Mouse (Mus musculus) lung, embryonic 15.5 days (tissue): ENCODE measurements around the gene 4930402F06Rik. TPM values are rescaled to one million over a fixed set of nuclear protein-coding genes. Genes with fewer than 3 reads are reported as not detected.

Experiments used
- ATAC-seq: fragments of 200-750 bp; cut with Nextera tagmentation; 2 replicates; pipeline ENCODE4 v1.8.0; 2017; ENCODE audit warnings: moderate number of reproducible peaks, borderline replicate concordance; ENCODE audit not compliant: low FRiP score, low TSS enrichment; ENCODE audit errors: extremely low read depth
- H3K27ac ChIP-seq: fragments of 300-500 bp; sonication (generic); 2 replicates; pipeline ENCODE4 v1.5.1; 2015; ENCODE audit warnings: moderate library complexity, mild to moderate bottlenecking, inconsistent platforms
- H3K27me3 ChIP-seq: fragments of 300-500 bp; sonication (generic); 2 replicates; pipeline ENCODE4 v1.6.1; 2015; ENCODE audit warnings: inconsistent platforms
- H3K36me3 ChIP-seq: fragments of 300-500 bp; sonication (generic); 2 replicates; pipeline ENCODE4 v1.6.1; 2015; ENCODE audit warnings: inconsistent platforms
- H3K4me1 ChIP-seq: fragments of 300-500 bp; sonication (generic); 2 replicates; pipeline ENCODE4 v1.6.1; 2015; ENCODE audit warnings: inconsistent platforms
- H3K4me2 ChIP-seq: fragments of 300-500 bp; sonication (generic); 2 replicates; pipeline ENCODE4 v1.6.1; 2015; ENCODE audit warnings: inconsistent platforms, mild to moderate bottlenecking, moderate library complexity
- H3K4me3 ChIP-seq: fragments of 300-500 bp; sonication (generic); 2 replicates; pipeline ENCODE4 v1.5.1; 2015; ENCODE audit warnings: mild to moderate bottlenecking, inconsistent platforms
- H3K9ac ChIP-seq: fragments of 300-500 bp; sonication (generic); 2 replicates; pipeline ENCODE4 v1.6.1; 2015; ENCODE audit warnings: inconsistent platforms
- H3K9me3 ChIP-seq: fragments of 300-500 bp; sonication (generic); 2 replicates; pipeline ENCODE4 v1.6.1; 2016; ENCODE audit warnings: inconsistent platforms
- WGBS: fragments of 180-500 bp; shearing (Covaris S2); methylation state at CpG from one replicate; pipeline ENCODE4 v1.1.7; 2015; 5-methylcytosine and 5-hydroxymethylcytosine counted together
- polyA plus RNA-seq: library from polyadenylated mRNA; unstranded; fragments of >200 nt; fragmentation: Nextera tagmentation; extraction: Ambion mirVana; gene quantifications from 2 replicates; pipeline ENCODE4 v1.2.1, GENCODE M21; 2015

The 4930402F06Rik gene
- not detected in 2 replicates for polyA plus RNA-seq

DNA sequence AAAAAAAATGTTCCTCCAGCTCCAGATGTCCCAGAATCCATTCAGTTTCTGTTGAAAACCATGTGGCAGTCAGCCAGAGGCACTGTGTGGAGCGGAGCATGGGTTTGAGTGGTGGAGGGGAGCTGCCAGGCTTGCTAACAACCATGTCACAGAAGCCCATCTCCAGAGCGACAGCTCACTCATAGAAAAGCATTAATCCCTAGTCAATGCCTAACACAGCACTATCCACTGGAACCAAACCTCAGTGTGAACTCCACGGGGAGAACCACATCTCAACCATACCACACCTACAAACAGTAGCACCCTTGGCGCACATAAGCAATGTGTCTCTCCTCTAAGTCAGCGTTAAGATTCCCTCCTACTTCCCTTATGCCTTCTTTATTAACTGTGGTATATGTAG lies at the start of gene 4930402F06Rik:
Gene 4930402F06Rik, minus strand, starts transcription at position 80 of the 400 bp plus-strand sequence.
- peaks cover 5% of the 10 kb centered on the region; the same call in 1 of the 2 replicates for H3K4me1 ChIP-seq
- peak; percentile 19; the same call in 1 of the 2 replicates for ATAC-seq
- no peak within 1 kb of the TSS for H3K4me3 ChIP-seq
- H3K9me3 ChIP-seq = no peaks in the 10 kb centered on the region
- H3K27ac ChIP-seq = no peak within 1 kb of the TSS
- WGBS = 52% methylated on average over 5 of the region's 5 CpGs
- H3K9ac ChIP-seq = no peak within 1 kb of the TSS
- H3K27me3 ChIP-seq = no peaks in the 10 kb centered on the region
- H3K36me3 ChIP-seq = 0 out of 2 replicates have a peak, but pooled peaks cover 3% of the 10 kb centered on the region
- H3K4me2 ChIP-seq = no peak within 1 kb of the TSS

DNA sequence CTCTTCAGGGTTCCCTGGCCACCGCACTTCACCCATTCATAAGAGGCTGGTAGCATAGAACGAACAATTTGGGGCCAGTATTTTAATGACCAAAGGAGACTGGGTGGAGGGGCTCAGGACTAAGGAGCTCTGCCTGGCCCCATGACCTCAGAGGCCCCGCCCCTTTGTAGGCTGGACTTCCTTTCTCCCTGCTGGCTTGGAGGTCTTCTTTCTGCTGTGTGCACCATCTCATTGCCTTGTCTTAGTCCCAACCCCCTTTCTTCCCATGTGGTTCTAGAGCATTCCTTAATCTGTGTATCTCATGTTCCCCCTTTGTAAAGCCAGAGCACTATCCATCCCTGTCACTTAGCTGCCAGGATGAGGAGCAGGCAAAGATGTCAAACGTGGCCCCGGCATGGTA lies 49.3 kb upstream of the 4930402F06Rik start:
- no peak overlapping the region for H3K4me3 ChIP-seq
- H3K36me3 ChIP-seq = no peaks in the 10 kb centered on the region
- 74% methylated on average over 5 of the region's 5 CpGs for WGBS
- peaks cover 57% of the 10 kb centered on the region for H3K4me1 ChIP-seq
- no peak for ATAC-seq
- H3K9ac ChIP-seq = no peak overlapping the region
- H3K27me3 ChIP-seq = no peaks in the 10 kb centered on the region
- peak overlapping the region; percentile 73 for H3K27ac ChIP-seq
- H3K9me3 ChIP-seq = no peaks in the 10 kb centered on the region
- no peak overlapping the region; the same call in 1 of the 2 replicates for H3K4me2 ChIP-seq

DNA sequence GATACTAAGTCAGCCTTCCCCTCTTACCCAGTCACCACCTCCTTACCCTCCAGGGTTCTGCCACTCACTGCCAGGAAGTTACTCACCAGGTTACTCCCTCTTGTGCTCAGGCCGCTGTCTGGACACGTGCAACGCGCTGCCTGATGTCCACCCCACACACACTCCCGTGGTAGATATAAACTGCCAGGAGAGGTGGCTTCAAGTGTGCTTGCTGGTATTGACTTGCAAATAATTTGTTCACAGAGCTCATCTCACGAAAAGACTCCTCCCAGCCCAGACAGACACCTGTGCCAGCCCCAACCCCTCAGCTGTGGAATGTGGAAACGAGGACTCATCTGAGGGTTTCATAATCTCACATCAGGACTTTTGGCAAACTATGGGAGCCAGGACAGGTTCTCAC lies 48.6 kb upstream of the 4930402F06Rik start:
- Histone ChIP-seq H3K4me2 (no peak overlapping the region), H3K27ac (peak overlapping the region; percentile 66; the same call in 1 of the 2 replicates), H3K9ac (no peak overlapping the region), H3K36me3 (no peaks in the 10 kb centered on the region), H3K4me3 (no peak overlapping the region), H3K9me3 (no peaks in the 10 kb centered on the region), H3K4me1 (peaks cover 64% of the 10 kb centered on the region), H3K27me3 (no peaks in the 10 kb centered on the region)
- ATAC-seq = no peak
- 60% methylated on average over 7 of the region's 7 CpGs for WGBS

DNA sequence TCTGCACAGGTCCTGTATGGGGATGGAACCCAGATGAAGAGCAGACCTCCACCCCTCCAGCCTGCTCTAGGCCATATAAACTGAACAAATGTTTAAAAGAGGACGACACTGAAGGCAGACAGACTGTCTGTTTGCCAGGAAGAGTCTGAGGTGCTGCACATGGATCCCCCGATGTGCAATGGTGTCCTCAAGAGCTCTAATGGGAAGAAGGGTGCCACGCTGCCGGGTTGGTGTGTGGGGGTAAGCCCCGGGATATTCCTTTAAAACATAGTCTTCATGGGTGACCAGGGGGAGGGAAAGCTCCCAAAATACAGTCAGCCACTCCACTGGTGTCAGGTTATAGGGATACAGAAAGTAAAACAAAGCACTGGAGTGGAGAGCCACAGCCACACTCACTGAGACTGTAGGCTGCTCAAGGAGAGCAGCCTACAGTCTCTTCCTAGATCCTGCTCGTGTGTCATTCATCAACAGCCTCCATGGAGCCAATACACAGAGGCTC lies 47.8 kb upstream of the 4930402F06Rik start:
- Histone ChIP-seq H3K9ac (no peak overlapping the region), H3K27ac (peak overlapping the region; percentile 66), H3K36me3 (no peaks in the 10 kb centered on the region), H3K9me3 (no peaks in the 10 kb centered on the region), H3K27me3 (no peaks in the 10 kb centered on the region), H3K4me2 (peak overlapping the region; percentile 21), H3K4me3 (no peak overlapping the region), H3K4me1 (peaks cover 61% of the 10 kb centered on the region)
- WGBS = 55% methylated on average over 6 of the region's 6 CpGs
- ATAC-seq = 0 out of 2 replicates have a peak, but pooled peaks have one; percentile 17

DNA sequence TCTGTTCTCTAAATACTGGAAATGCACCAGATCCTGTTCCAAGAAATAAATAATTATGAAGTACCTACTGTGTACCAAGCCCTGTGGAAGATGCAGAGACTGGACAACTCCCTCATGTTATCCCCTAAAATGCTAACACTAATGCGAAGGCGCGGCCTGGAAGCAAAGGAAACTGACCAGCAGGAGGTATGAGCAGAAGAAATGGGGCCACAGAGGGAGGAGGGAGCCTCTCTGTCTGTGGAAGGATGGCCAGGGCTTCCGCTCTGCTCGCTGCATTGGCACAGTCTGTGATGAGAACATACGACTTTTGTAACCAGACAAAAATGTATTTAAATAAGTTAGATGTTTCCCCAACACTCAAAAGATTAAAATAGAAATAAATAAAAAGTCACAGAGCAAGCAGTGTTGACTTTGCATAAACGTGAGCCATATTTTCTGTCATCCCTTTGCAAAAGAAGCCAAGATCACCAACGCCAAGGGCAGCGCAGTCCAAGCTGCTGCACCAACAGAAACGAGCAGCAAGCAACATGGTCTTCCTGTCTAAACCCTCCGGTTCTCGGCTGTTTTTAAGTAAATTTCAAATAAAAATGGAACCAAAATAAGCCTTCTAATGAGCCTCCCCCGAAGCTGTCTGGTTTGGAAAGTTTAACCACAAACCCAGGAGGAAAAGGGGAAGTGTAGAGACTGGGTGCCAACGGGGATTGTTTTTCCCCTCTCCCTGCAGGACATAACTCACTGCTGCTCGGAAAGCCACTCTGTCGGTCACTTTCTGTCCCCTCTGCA lies 47.2 kb upstream of the 4930402F06Rik start:
- no peaks in the 10 kb centered on the region for H3K9me3 ChIP-seq
- ATAC-seq = peak; percentile 48; the same call in 1 of the 2 replicates
- peak overlapping the region; percentile 21 for H3K4me2 ChIP-seq
- H3K4me3 ChIP-seq = no peak overlapping the region
- H3K27ac ChIP-seq = peak overlapping the region; percentile 66
- H3K9ac ChIP-seq = no peak overlapping the region
- H3K36me3 ChIP-seq = no peaks in the 10 kb centered on the region
- WGBS = 39% methylated on average over 16 of the region's 16 CpGs
- H3K4me1 ChIP-seq = peaks cover 61% of the 10 kb centered on the region
- H3K27me3 ChIP-seq = no peaks in the 10 kb centered on the region

DNA sequence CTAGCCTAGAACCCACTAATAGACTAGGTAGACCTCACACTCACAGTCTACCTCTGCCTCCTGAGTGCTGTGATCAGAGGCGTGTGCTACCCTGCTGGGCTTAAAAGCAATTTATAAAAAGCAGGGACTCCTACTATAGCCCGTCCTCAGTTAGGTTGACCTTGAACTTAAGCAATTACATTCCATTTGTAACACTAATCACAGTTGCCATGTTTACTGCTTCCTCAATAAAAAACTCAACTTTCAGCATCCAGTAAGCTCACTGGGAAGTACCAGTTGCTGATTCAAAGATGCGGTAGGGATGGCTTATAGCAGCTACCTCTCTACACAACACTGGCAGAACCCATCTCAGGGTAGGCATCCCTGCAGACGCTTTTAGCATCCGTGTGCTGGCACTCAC lies 46.4 kb upstream of the 4930402F06Rik start:
- Histone ChIP-seq H3K4me1 (peaks cover 56% of the 10 kb centered on the region), H3K36me3 (no peaks in the 10 kb centered on the region), H3K4me3 (no peak overlapping the region), H3K9me3 (no peaks in the 10 kb centered on the region), H3K27ac (no peak overlapping the region), H3K27me3 (no peaks in the 10 kb centered on the region), H3K4me2 (no peak overlapping the region), H3K9ac (no peak overlapping the region)
- ATAC-seq = no peak
- WGBS = 71% methylated on average over 5 of the region's 5 CpGs

DNA sequence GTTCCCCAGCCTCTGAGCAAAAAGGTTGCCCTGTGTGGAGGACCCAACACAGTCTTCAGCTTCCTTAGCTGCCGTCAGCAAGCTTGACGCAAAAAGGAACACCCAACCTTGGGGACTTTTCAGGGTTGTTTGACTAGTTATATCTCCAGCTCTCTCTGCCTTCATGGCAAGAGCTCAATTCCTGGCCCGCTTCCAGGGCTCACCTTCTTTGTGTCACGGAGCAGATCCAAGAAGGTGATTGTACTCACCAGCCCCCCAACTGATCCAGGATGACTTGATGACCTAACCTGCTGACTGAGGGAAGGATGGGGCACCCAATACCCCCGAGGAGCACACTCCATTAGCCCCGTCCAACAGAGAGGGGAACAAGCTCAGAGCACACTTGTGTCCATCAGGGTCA lies 45.1 kb upstream of the 4930402F06Rik start:
- H3K27me3 ChIP-seq = no peaks in the 10 kb centered on the region
- ATAC-seq = no peak
- no peak overlapping the region for H3K4me3 ChIP-seq
- no peak overlapping the region for H3K27ac ChIP-seq
- no peak overlapping the region for H3K4me2 ChIP-seq
- WGBS = 66% methylated on average over 6 of the region's 6 CpGs
- H3K9me3 ChIP-seq = no peaks in the 10 kb centered on the region
- H3K9ac ChIP-seq = no peak overlapping the region
- H3K4me1 ChIP-seq = peaks cover 52% of the 10 kb centered on the region
- H3K36me3 ChIP-seq = no peaks in the 10 kb centered on the region

DNA sequence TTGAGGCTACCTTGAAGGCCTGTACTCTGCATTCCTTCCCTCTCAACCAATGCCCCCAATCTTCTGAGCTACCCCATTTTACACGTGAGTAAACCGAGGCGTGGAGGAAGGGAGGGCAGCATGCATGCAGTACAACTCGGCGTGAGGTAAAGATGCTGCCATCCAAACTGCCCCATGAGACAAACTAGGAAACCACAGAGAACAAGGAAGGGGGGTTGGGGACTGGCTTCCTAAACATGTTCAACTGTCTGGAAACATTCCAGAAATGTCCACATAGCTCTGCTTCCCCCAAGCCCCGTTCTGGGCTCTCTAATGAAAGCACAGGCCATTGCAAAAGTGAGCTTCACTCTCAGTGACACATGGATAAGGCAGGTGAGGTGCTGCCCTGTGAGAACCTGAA lies 44.4 kb upstream of the 4930402F06Rik start:
- ATAC-seq = no peak
- Histone ChIP-seq H3K9ac (no peak overlapping the region), H3K27ac (no peak overlapping the region), H3K27me3 (no peaks in the 10 kb centered on the region), H3K9me3 (no peaks in the 10 kb centered on the region), H3K4me1 (peaks cover 49% of the 10 kb centered on the region), H3K36me3 (no peaks in the 10 kb centered on the region), H3K4me3 (no peak overlapping the region), H3K4me2 (no peak overlapping the region)
- 67% methylated on average over 6 of the region's 6 CpGs for WGBS

DNA sequence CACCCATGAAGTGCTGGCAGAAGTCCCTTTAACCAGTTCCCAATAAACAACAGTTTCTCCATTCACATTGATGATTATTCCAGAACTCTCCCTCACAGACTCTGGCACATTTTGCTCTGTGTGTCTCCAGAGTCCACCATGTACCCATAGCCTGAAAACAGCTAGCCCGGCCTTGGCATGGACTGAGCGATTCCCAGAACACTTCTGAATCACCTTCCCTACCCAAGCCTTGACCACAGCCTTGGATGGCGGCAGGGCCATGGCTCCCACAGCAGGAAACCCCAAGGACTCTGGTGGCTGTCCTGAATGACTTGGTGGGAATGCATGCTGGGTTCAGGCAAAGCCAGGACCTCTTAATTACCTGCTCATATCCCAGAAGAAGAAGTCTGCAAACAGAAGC lies 43.5 kb upstream of the 4930402F06Rik start:
- 94% methylated on average over 3 of the region's 3 CpGs for WGBS
- Histone ChIP-seq H3K4me2 (no peak overlapping the region), H3K4me1 (peaks cover 40% of the 10 kb centered on the region), H3K4me3 (no peak overlapping the region), H3K27ac (no peak overlapping the region), H3K27me3 (no peaks in the 10 kb centered on the region), H3K9ac (no peak overlapping the region), H3K36me3 (no peaks in the 10 kb centered on the region), H3K9me3 (no peaks in the 10 kb centered on the region)
- no peak for ATAC-seq

DNA sequence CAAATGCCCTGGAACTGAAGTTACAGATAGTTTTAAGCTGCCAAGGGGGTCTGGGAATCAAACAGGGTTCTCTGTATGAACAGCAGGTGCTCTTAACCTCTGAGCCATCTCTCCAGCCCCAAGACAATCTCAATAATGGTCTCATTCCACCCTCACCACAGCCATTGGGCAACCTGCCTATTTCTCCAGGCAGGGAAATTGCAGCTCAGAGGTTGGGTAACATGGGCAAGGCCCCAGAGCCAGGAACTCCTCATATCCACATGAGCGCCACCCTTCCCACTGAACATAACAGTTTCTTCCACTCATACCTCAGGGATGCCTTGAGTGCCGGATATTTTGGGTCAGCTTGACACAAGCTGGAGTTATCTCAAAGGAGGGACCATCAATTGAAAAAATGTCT lies 40.8 kb upstream of the 4930402F06Rik start:
- peaks cover 34% of the 10 kb centered on the region for H3K4me1 ChIP-seq
- H3K9me3 ChIP-seq = no peaks in the 10 kb centered on the region
- H3K27ac ChIP-seq = no peak overlapping the region
- no peak overlapping the region for H3K9ac ChIP-seq
- 83% methylated on average over 2 of the region's 2 CpGs for WGBS
- ATAC-seq = no peak
- no peaks in the 10 kb centered on the region for H3K36me3 ChIP-seq
- H3K4me2 ChIP-seq = no peak overlapping the region
- H3K27me3 ChIP-seq = no peaks in the 10 kb centered on the region
- no peak overlapping the region for H3K4me3 ChIP-seq

DNA sequence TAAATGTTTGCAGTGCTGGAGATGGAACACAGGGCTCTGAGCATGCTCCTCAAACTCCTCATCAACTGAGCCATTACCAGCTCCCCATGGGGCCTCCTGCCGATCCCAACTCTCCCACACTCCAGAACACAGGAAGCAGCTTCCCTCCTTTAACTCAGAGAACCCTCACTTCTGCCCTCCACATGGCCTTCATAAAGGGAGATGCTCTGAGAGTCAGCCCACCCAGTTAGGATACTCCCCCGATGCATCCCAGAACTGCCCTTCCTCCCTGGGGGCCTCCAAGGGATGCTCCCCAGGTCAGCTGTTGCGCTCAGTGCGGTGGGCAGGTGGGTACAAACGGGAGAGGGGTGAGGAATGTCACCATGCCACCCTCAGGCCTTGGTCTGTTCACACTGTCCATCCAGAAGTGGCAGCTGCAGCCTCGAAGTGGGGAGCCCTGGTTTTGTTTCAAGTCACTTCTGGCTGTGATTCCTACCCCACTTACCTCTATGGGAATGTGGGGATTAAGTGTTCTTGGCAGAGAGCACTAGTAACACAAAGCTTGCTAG lies 37.7 kb upstream of the 4930402F06Rik start:
- Histone ChIP-seq H3K4me1 (peaks cover 30% of the 10 kb centered on the region), H3K9ac (no peak overlapping the region), H3K36me3 (no peaks in the 10 kb centered on the region), H3K9me3 (no peaks in the 10 kb centered on the region), H3K4me2 (no peak overlapping the region), H3K27me3 (no peaks in the 10 kb centered on the region), H3K4me3 (no peak overlapping the region), H3K27ac (no peak overlapping the region)
- WGBS = 59% methylated on average over 6 of the region's 6 CpGs
- ATAC-seq = no peak

DNA sequence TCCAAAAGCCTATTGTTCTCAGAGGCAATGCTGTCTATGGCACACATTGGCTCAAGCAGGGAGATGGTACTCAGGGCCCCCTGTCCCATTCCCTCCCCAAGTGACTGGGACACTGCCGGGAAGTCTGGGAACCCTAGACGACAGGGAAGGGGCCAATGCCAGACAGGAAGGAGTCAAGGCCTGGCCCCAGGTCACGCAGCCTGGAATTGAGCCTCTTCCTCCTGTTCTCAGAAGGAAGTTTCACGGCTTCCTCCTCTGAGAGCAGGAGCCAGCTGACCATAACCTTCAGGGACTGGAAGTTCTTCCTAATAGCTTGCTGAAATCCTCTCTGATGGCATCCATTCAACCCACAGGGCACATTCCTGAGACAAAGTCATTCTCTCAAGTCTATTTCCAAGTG lies 36.5 kb upstream of the 4930402F06Rik start:
- 51% methylated on average over 4 of the region's 4 CpGs for WGBS
- ATAC-seq = no peak
- no peaks in the 10 kb centered on the region for H3K36me3 ChIP-seq
- H3K27me3 ChIP-seq = no peaks in the 10 kb centered on the region
- H3K27ac ChIP-seq = peak overlapping the region; percentile 83
- H3K4me1 ChIP-seq = peaks cover 30% of the 10 kb centered on the region
- H3K4me3 ChIP-seq = no peak overlapping the region
- no peak overlapping the region for H3K4me2 ChIP-seq
- H3K9ac ChIP-seq = no peak overlapping the region
- no peaks in the 10 kb centered on the region for H3K9me3 ChIP-seq
